Mouse (Mus musculus): ENCODE results near the gene Stk40.

GRCm38 (mm10) chr4:126091873-126092272, 11.9 kb upstream of the Stk40 start:
- TF ChIP-seq CTCF (IDR thresholded peaks at IDR 0.05; ENCODE audit: borderline replicate concordance, insufficient read depth, low read length): no peak
- TF ChIP-seq POLR2A (IDR thresholded peaks at IDR 0.05; ENCODE audit: low read depth, low read length): no peak
